33 mouse cellular contexts compared by ENCODE assay signal in genomic region chr7:45645591-45645971, GRCm38 (mm10). TPM values are rescaled to one million over a fixed set of nuclear protein-coding genes. Genes with fewer than 3 reads are reported as not detected.
"Had no signal": no experiment of that assay in that cellular context is flagged by ENCODE, and none has a peak within 500 bp of the region (broad histone marks: within the 10 kb centered on the region; RNA-seq: fewer than 3 reads in every experiment).

No protein-coding gene starts in this region.

- H3K4me3 ChIP-seq: embryonic facial prominence, embryonic 10.5 days; embryonic facial prominence, embryonic 12.5 days; embryonic facial prominence, embryonic 13.5 days; embryonic facial prominence, embryonic 15.5 days; erythroblast, embryonic 14.5 days; forebrain, embryonic 12.5 days; forebrain, embryonic 15.5 days; heart, adult 2 months had no signal

- H3K27ac ChIP-seq: embryonic facial prominence, embryonic 13.5 days; embryonic facial prominence, embryonic 15.5 days; forebrain, embryonic 13.5 days; heart, adult 2 months had no signal

- DNase-seq: cerebellum, adult 8-10 months; cerebellum, postnatal 10 days; cerebellum, postnatal 14 days; cerebellum, postnatal 25 days; embryo, embryonic 11 days; forebrain, postnatal 0 days; gastrocnemius, postnatal 10 days; gastrocnemius, postnatal 14 days; gastrocnemius, postnatal 25 days; gastrocnemius, postnatal 36 days; heart, adult 11 months; heart, adult 18-20 months; heart, adult 2 months had no signal

- H3K27me3 ChIP-seq: embryonic facial prominence, embryonic 12.5 days; embryonic facial prominence, embryonic 13.5 days; embryonic facial prominence, embryonic 15.5 days; forebrain, embryonic 15.5 days had no signal

- H3K9ac ChIP-seq: embryonic facial prominence, embryonic 12.5 days; embryonic facial prominence, embryonic 13.5 days; embryonic facial prominence, embryonic 15.5 days; forebrain, embryonic 12.5 days; forebrain, embryonic 13.5 days; forebrain, embryonic 15.5 days; forebrain, postnatal 0 days had no signal

- H3K36me3 ChIP-seq: embryonic facial prominence, embryonic 10.5 days; embryonic facial prominence, embryonic 12.5 days; embryonic facial prominence, embryonic 13.5 days; embryonic facial prominence, embryonic 15.5 days; forebrain, embryonic 10.5 days; forebrain, embryonic 12.5 days; forebrain, embryonic 15.5 days; heart, embryonic 10.5 days had no signal

- H3K9me3 ChIP-seq: embryonic facial prominence, embryonic 10.5 days; embryonic facial prominence, embryonic 12.5 days; embryonic facial prominence, embryonic 13.5 days; embryonic facial prominence, embryonic 15.5 days; forebrain, embryonic 10.5 days; forebrain, embryonic 12.5 days; forebrain, embryonic 13.5 days; forebrain, embryonic 15.5 days; heart, embryonic 10.5 days had no signal

- H3K4me2 ChIP-seq: heart, embryonic 11.5 days had no signal

RNA-seq across cellular contexts. Expression of gene Mamstr, which starts 5.8 kb away (rescaled TPM):
- polyA plus RNA-seq: erythroblast, embryonic 14.5 days had no signal

RNA-seq across cellular contexts. Expression of gene Rasip1, which starts 18.3 kb away (rescaled TPM):
- total RNA-seq: common myeloid progenitor, adult 5-6 weeks had no signal

RNA-seq across cellular contexts. Expression of gene Fut2, which starts 20.6 kb away (rescaled TPM):
- total RNA-seq: common myeloid progenitor, adult 5-6 weeks; forebrain, postnatal 0 days; gastrocnemius, postnatal 4 days had no signal
- polyA plus RNA-seq: embryonic facial prominence, embryonic 11.5 days; forebrain, embryonic 11.5 days; forebrain, embryonic 13.5 days had no signal

RNA-seq across cellular contexts. Expression of gene Izumo1, which starts 24.0 kb away (rescaled TPM):
- total RNA-seq: gastrocnemius, adult 18-20 months; gastrocnemius, postnatal 25 days; gastrocnemius, postnatal 36 days; granulocyte monocyte progenitor cell, adult 5-6 weeks had no signal
- polyA plus RNA-seq: erythroblast, embryonic 14.5 days; forebrain, embryonic 11.5 days; forebrain, embryonic 14.5 days; forebrain, embryonic 15.5 days; forebrain, embryonic 16.5 days; forebrain, postnatal 0 days had no signal

RNA-seq across cellular contexts. Expression of gene Fut1, which starts 28.5 kb away (rescaled TPM):
- total RNA-seq: common myeloid progenitor, adult 5-6 weeks; gastrocnemius, adult 18-20 months; gastrocnemius, postnatal 10 days; gastrocnemius, postnatal 25 days; gastrocnemius, postnatal 36 days; gastrocnemius, postnatal 4 days; granulocyte monocyte progenitor cell, adult 5-6 weeks; heart, adult 18-20 months; heart, adult 2 months; heart, adult 8-10 months had no signal
- polyA plus RNA-seq: erythroblast, embryonic 14.5 days; forebrain, embryonic 10.5 days; forebrain, embryonic 11.5 days; forebrain, embryonic 13.5 days; forebrain, embryonic 14.5 days; forebrain, embryonic 15.5 days; forebrain, embryonic 16.5 days; forebrain, postnatal 0 days; heart, embryonic 10.5 days; heart, embryonic 11.5 days had no signal
